Mouse (Mus musculus): ENCODE data around the gene Zfhx3. TPM values are rescaled to one million over a fixed set of nuclear protein-coding genes. Genes with fewer than 3 reads are reported as not detected.

The Zfhx3 gene
- total RNA-seq, 1 experiment from 2014 or later: 2.1 TPM

GRCm38 (mm10) chr8:108999297-109000249 is 1057.1 kb downstream of the Zfhx3 start:
- ATAC-seq (replicated peaks in 1 of 2; ENCODE audit: insufficient read depth in 1 of 2, low FRiP score in 2 of 2, low TSS enrichment in 1 of 2, low read depth in 1 of 2, poor library complexity in 2 of 2, severe bottlenecking in 2 of 2): no peak

- no peak for ATAC-seq (replicated peaks in 1 of 2; ENCODE audit: insufficient read depth in 1 of 2, low FRiP score in 2 of 2, low TSS enrichment in 1 of 2, low read depth in 1 of 2, poor library complexity in 2 of 2, severe bottlenecking in 2 of 2)
Measured at GRCm38 (mm10) chr8:109001031-109001430, 1058.6 kb downstream of the Zfhx3 start.

- ATAC-seq (replicated peaks in 1 of 2; ENCODE audit: insufficient read depth in 1 of 2, low FRiP score in 2 of 2, low TSS enrichment in 1 of 2, low read depth in 1 of 2, poor library complexity in 2 of 2, severe bottlenecking in 2 of 2): no peak
Measured at GRCm38 (mm10) chr8:109001923-109002322, 1059.5 kb downstream of the Zfhx3 start.

GRCm38 (mm10) chr8:109006986-109007385 is 1064.5 kb downstream of the Zfhx3 start:
- no peak for ATAC-seq (replicated peaks in 1 of 2; ENCODE audit: insufficient read depth in 1 of 2, low FRiP score in 2 of 2, low TSS enrichment in 1 of 2, low read depth in 1 of 2, poor library complexity in 2 of 2, severe bottlenecking in 2 of 2)
